Mouse (Mus musculus) adrenal gland, postnatal 14 days (tissue): ENCODE data around the gene Hoxd12. TPM values are rescaled to one million over a fixed set of nuclear protein-coding genes. Genes with fewer than 3 reads are reported as not detected.
A peak's percentile ranks its signal among the peaks of the same experiment; 100 is the strongest.

Experiments used
- DNase-seq: peaks from one replicate; pipeline ENCODE4 v3.0.0; 2021; ENCODE audit warnings: mixed read lengths
- total RNA-seq: library from RNA; stranded (reverse); gene quantifications from 2 replicates; pipeline ENCODE4 v1.2.3, GENCODE M21; 2021

Gene Hoxd12
- total RNA-seq, 1 experiment from 2014 or later, result not detected

GRCm38 (mm10) chr2:74666411-74666810 is 8.4 kb upstream of the Hoxd12 start:
- no peak for DNase-seq

- DNase-seq, result no peak
Measured at GRCm38 (mm10) chr2:74667191-74667841, 7.5 kb upstream of the Hoxd12 start.

GRCm38 (mm10) chr2:74667842-74668357 is 6.9 kb upstream of the Hoxd12 start, which contains the start of gene Hoxd13:
Hoxd13 (plus strand) TSS chr2:74668310.
- DNase-seq, result no peak

- DNase-seq, result no peak
Measured at GRCm38 (mm10) chr2:74668370-74669229, 6.2 kb upstream of the Hoxd12 start.

- no peak for DNase-seq
Measured at GRCm38 (mm10) chr2:74669230-74669578, 5.6 kb upstream of the Hoxd12 start.

- no peak for DNase-seq
Measured at GRCm38 (mm10) chr2:74669650-74670235, 5.1 kb upstream of the Hoxd12 start.

- DNase-seq, result no peak
Measured at GRCm38 (mm10) chr2:74670632-74671188, 4.1 kb upstream of the Hoxd12 start.

- no peak for DNase-seq
Measured at GRCm38 (mm10) chr2:74671847-74672246, 3.0 kb upstream of the Hoxd12 start.

GRCm38 (mm10) chr2:74672481-74673362 is 2.1 kb upstream of the Hoxd12 start:
- DNase-seq, result peak; percentile 75

GRCm38 (mm10) chr2:74673835-74674425 is 883 bp upstream of the Hoxd12 start:
- DNase-seq, result no peak

GRCm38 (mm10) chr2:74675666-74676282 is 961 bp downstream of the Hoxd12 start:
- no peak for DNase-seq

- DNase-seq, result no peak
Measured at GRCm38 (mm10) chr2:74676376-74677052, 1.7 kb downstream of the Hoxd12 start.

GRCm38 (mm10) chr2:74677106-74677505 is 2.3 kb downstream of the Hoxd12 start:
- no peak for DNase-seq

GRCm38 (mm10) chr2:74678891-74679595 is 4.2 kb downstream of the Hoxd12 start, which contains the start of gene Hoxd11:
Hoxd11 (plus strand) TSS chr2:74679557.
- DNase-seq, result no peak

- DNase-seq, result no peak
Measured at GRCm38 (mm10) chr2:74679596-74679971, 4.8 kb downstream of the Hoxd12 start.

GRCm38 (mm10) chr2:74679980-74680379 is 5.2 kb downstream of the Hoxd12 start:
- DNase-seq, result no peak

GRCm38 (mm10) chr2:74680561-74681398 is 6.0 kb downstream of the Hoxd12 start:
- DNase-seq, result no peak
